Mouse (Mus musculus) midbrain, embryonic 16.5 days (tissue): Measurements from ENCODE around the gene Mdm2. TPM values are rescaled to one million over a fixed set of nuclear protein-coding genes. Genes with fewer than 3 reads are reported as not detected.

Experiments used
- ATAC-seq: fragments of 200-750 bp; cut with Nextera tagmentation; 2 replicates; pipeline ENCODE4 v1.8.0; 2017; ENCODE audit warnings: moderate TSS enrichment
- H3K27ac ChIP-seq: fragments of 300-500 bp; sonication (generic); 2 replicates; pipeline ENCODE4 v1.5.1; 2014; ENCODE audit warnings: mild to moderate bottlenecking, low read length, mixed read lengths
- H3K27me3 ChIP-seq: fragments of 300-500 bp; sonication (generic); 2 replicates; pipeline ENCODE4 v1.6.1; 2014; ENCODE audit warnings: low read depth, low read length, mixed read lengths; ENCODE audit not compliant: control insufficient read depth, insufficient read depth
- H3K36me3 ChIP-seq: fragments of 300-500 bp; sonication (generic); 2 replicates; pipeline ENCODE4 v1.6.1; 2014; ENCODE audit warnings: mild to moderate bottlenecking, low read length, moderate library complexity, mixed read lengths; ENCODE audit not compliant: control insufficient read depth, insufficient read depth
- H3K4me1 ChIP-seq: fragments of 300-500 bp; sonication (generic); 2 replicates; pipeline ENCODE4 v1.6.1; 2014; ENCODE audit warnings: mild to moderate bottlenecking, low read length, mixed read lengths; ENCODE audit not compliant: control insufficient read depth, insufficient read depth
- H3K4me2 ChIP-seq: fragments of 300-500 bp; sonication (generic); 2 replicates; pipeline ENCODE4 v1.6.1; 2014; ENCODE audit warnings: mild to moderate bottlenecking, low read length, mixed read lengths
- H3K4me3 ChIP-seq: fragments of 300-500 bp; sonication (generic); 2 replicates; pipeline ENCODE4 v1.5.1; 2014; ENCODE audit warnings: low read depth, mild to moderate bottlenecking, low read length, moderate library complexity, mixed read lengths
- H3K9ac ChIP-seq: fragments of 300-500 bp; sonication (generic); 2 replicates; pipeline ENCODE4 v1.6.1; 2014; ENCODE audit warnings: low read depth, low read length, mixed read lengths
- H3K9me3 ChIP-seq: fragments of 300-500 bp; sonication (generic); replicated peaks from 2 replicates; pipeline ENCODE4 v1.6.1; 2014; ENCODE audit warnings: mild to moderate bottlenecking, low read length, mixed read lengths; ENCODE audit not compliant: control insufficient read depth, poor library complexity, severe bottlenecking
- WGBS: fragments of 180-500 bp; shearing (Covaris S2); extraction: QIAGEN DNeasy Blood & Tissue Kit; methylation state at CpG from one replicate; pipeline ENCODE4 v1.1.7; 2014; 5-methylcytosine and 5-hydroxymethylcytosine counted together
- polyA plus RNA-seq: library from polyadenylated mRNA; unstranded; fragments of >200 nt; fragmentation: Nextera tagmentation; extraction: Ambion mirVana; gene quantifications from 2 replicates; pipeline ENCODE4 v1.2.1, GENCODE M21; 2015

Mdm2 gene
- polyA plus RNA-seq, 1 experiment from 2014 or later, result 53.1 TPM

GRCm38 (mm10) chr10:117690770-117691296 is 19.7 kb downstream of the Mdm2 start:
- no peak overlapping the region for H3K27ac ChIP-seq
- H3K4me1 ChIP-seq, result no peaks in the 10 kb centered on the region
- 94% methylated on average over 3 of the region's 3 CpGs for WGBS
- H3K9me3 ChIP-seq, result no peaks in the 10 kb centered on the region
- no peak overlapping the region for H3K9ac ChIP-seq
- H3K36me3 ChIP-seq, result peaks cover 38% of the 10 kb centered on the region
- H3K4me2 ChIP-seq, result no peak overlapping the region
- no peaks in the 10 kb centered on the region for H3K27me3 ChIP-seq
- no peak overlapping the region for H3K4me3 ChIP-seq
- ATAC-seq, result no peak

GRCm38 (mm10) chr10:117690101-117690352 is 20.5 kb downstream of the Mdm2 start:
- Histone ChIP-seq H3K9ac (no peak overlapping the region), H3K27me3 (no peaks in the 10 kb centered on the region), H3K36me3 (peaks cover 35% of the 10 kb centered on the region), H3K4me1 (no peaks in the 10 kb centered on the region), H3K9me3 (no peaks in the 10 kb centered on the region), H3K27ac (no peak overlapping the region), H3K4me3 (no peak overlapping the region), H3K4me2 (no peak overlapping the region)
- no peak for ATAC-seq
- 79% methylated on average over 2 of the region's 2 CpGs for WGBS

GRCm38 (mm10) chr10:117689297-117690100 is 21.1 kb downstream of the Mdm2 start:
- Histone ChIP-seq H3K36me3 (peaks cover 31% of the 10 kb centered on the region), H3K9ac (no peak overlapping the region), H3K9me3 (no peaks in the 10 kb centered on the region), H3K4me3 (no peak overlapping the region), H3K4me2 (no peak overlapping the region), H3K27me3 (no peaks in the 10 kb centered on the region), H3K4me1 (no peaks in the 10 kb centered on the region), H3K27ac (no peak overlapping the region)
- no peak for ATAC-seq
- WGBS, result 93% methylated on average over 10 of the region's 11 CpGs

GRCm38 (mm10) chr10:117688204-117689151 is 22.1 kb downstream of the Mdm2 start:
- Histone ChIP-seq H3K4me2 (no peak overlapping the region), H3K4me3 (no peak overlapping the region), H3K36me3 (peaks cover 26% of the 10 kb centered on the region), H3K4me1 (no peaks in the 10 kb centered on the region), H3K9ac (no peak overlapping the region), H3K27me3 (no peaks in the 10 kb centered on the region), H3K9me3 (no peaks in the 10 kb centered on the region), H3K27ac (no peak overlapping the region)
- 89% methylated on average over 13 of the region's 13 CpGs for WGBS
- ATAC-seq, result peak; percentile 39; the same call in 1 of the 2 replicates

- WGBS, result 89% methylated on average over 7 of the region's 7 CpGs
- Histone ChIP-seq H3K4me3 (no peak overlapping the region), H3K4me2 (no peak overlapping the region), H3K9me3 (no peaks in the 10 kb centered on the region), H3K9ac (no peak overlapping the region), H3K27me3 (no peaks in the 10 kb centered on the region), H3K36me3 (peaks cover 25% of the 10 kb centered on the region), H3K4me1 (no peaks in the 10 kb centered on the region), H3K27ac (no peak overlapping the region)
- ATAC-seq, result no peak
Measured at GRCm38 (mm10) chr10:117687577-117687976, 23.0 kb downstream of the Mdm2 start.

- H3K27ac ChIP-seq, result no peak overlapping the region
- WGBS, result 89% methylated on average over 3 of the region's 3 CpGs
- H3K9ac ChIP-seq, result no peak overlapping the region
- ATAC-seq, result no peak
- no peak overlapping the region for H3K4me3 ChIP-seq
- no peak overlapping the region for H3K4me2 ChIP-seq
- H3K27me3 ChIP-seq, result no peaks in the 10 kb centered on the region
- H3K9me3 ChIP-seq, result no peaks in the 10 kb centered on the region
- H3K4me1 ChIP-seq, result no peaks in the 10 kb centered on the region
- peaks cover 20% of the 10 kb centered on the region for H3K36me3 ChIP-seq
Measured at GRCm38 (mm10) chr10:117687018-117687417, 23.5 kb downstream of the Mdm2 start.

GRCm38 (mm10) chr10:117685849-117686591 is 24.5 kb downstream of the Mdm2 start:
- Histone ChIP-seq H3K9me3 (no peaks in the 10 kb centered on the region), H3K4me1 (no peaks in the 10 kb centered on the region), H3K27ac (no peak overlapping the region), H3K4me2 (no peak overlapping the region), H3K4me3 (no peak overlapping the region), H3K27me3 (no peaks in the 10 kb centered on the region), H3K9ac (no peak overlapping the region), H3K36me3 (peaks cover 14% of the 10 kb centered on the region)
- WGBS, result 91% methylated on average over 13 of the region's 13 CpGs
- ATAC-seq, result no peak

- WGBS, result 94% methylated on average over 15 of the region's 15 CpGs
- no peak for ATAC-seq
Measured at GRCm38 (mm10) chr10:117685171-117685848, 25.2 kb downstream of the Mdm2 start.

More at GRCm38 (mm10) chr10:117685171-117685848, 25.2 kb downstream of the Mdm2 start:
- H3K4me2 ChIP-seq, result no peak overlapping the region
- no peaks in the 10 kb centered on the region for H3K27me3 ChIP-seq
- H3K4me3 ChIP-seq, result no peak overlapping the region
- H3K9ac ChIP-seq, result no peak overlapping the region
- H3K27ac ChIP-seq, result no peak overlapping the region
- H3K36me3 ChIP-seq, result peaks cover 9% of the 10 kb centered on the region
- no peaks in the 10 kb centered on the region for H3K4me1 ChIP-seq
- no peaks in the 10 kb centered on the region for H3K9me3 ChIP-seq
